Mouse (Mus musculus) thymus, postnatal 10 days (tissue): ENCODE measurements around the gene Cdk9.

Source experiments
- DNase-seq, 2 experiments: peaks; one replicate each; pipeline ENCODE4 v3.0.0; 2021; ENCODE audit warnings: low spot score in 2 of 2

Cdk9 gene

DNA sequence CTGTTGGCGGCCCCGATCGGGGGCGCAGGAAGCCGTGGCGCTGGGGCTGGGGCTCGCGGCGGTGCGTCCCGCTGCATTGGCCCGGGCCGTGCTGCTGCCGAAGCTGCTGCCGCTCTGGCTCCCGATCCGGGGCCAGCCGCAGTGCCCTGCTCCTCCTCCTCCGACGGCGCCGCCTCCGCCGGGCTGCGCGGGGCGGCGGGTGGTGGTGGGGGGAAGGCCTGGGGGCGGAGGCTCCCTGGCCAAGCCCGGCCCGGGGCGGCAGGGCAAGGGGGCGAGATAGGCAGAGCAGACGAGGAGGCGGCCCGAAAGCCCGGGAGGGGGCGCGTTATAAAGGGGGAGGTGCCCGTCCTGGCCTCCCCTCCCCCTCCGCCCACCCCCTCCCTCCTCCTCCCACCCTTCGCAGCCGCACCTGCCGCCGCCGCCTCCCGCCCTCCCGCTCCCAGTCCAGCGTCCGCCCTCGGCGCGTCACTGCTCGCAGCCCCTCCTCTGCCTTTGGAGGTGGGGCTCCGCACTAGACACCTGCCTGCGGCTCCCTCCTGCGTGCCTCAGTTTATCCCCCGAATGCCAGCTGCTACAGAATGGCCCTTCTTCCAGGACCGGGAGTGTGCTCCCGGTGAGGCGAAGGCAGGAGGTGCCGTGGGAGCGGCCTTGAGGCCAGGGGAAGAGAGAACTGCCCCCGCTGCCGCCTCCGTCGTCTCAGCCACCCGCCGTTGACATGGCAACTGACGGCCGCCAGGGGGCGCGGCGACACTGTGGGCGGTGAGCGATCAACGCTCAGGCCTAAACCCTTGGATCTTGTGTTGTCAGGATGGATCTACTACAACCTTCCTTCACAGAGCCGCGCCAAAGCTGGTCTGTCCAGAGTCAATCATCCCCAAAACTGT is at the start of gene Cdk9:
Gene Cdk9 (minus strand): TSS at position 143 of the 884 bp plus-strand sequence.
- DNase-seq, result peak; percentile 94 to 95

DNA sequence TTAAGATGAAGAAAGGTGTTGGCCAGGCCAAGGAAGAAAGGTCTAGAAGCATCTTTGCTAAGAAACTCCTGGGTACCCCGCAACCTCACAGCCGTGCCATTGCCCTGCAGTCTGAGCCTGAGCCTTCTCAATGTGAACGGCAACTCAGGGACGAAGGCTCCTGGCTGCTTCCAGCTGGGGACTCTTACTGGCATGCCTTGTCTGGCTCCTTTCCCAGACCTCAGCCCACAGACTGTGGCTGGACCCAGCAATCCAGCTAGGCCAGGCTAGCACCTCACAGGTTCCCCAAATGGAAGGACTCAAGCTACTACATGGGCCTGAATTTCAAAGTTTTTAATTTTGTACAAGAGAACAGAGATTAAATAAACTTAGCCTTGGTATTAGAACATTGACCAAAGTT is 49.0 kb upstream of the Cdk9 start:
- no peak for DNase-seq

DNA sequence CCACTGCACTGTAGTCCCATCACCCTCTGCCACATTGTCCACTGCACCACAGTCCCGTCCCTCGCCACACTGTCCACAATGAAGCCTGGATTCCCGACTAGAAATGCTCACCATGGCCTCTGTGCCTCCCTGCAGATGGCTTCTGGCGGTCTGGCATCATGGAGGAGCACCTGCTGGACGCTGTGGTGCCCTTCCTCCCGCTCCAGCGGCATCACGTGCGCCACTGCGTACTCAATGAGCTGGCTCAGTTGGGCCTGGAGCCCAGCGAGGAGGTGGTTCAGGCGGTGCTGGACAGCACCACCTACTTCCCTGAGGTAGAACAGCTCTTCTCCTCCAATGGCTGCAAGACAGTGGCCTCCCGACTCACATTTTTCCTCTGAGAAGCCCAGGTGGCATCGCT is 48.5 kb upstream of the Cdk9 start:
- no peak for DNase-seq

DNA sequence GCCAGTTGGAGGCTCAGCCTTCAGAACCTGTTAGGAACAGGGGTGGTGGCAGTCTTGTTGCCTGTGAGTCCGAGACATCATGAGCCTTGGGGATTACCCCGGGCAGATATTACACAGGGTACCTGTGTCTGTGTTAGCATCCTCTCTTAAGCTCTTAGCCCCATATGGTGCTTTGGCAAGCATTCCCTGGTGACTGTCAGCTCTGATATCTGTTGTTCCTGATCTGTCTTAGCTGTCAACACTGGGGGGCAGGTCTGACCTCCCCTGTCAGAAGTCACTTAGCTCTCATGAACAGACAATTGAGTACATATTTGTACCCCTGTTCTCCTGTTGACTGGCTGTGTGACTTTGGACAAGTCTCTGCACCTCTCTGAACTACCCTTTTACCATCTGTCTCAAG is 46.1 kb upstream of the Cdk9 start:
- DNase-seq, result no peak

DNA sequence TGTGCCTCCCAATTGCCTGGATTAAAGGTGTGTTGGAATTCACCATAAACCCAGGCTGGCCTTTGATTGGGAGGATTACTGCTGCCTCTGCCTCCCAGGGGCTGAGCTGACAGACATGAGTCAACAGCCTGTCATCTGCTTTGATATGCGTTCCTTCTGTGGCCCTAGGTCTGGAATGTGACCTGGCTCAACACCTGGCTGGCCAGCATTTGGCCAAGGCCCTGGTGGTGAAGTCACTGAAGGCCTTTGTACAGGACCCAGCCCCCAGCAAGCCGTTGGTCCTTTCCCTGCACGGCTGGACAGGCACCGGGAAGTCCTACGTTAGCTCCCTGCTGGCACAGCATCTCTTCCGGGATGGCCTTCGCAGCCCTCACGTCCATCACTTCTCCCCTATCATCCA is 45.6 kb upstream of the Cdk9 start:
- DNase-seq, result no peak

DNA sequence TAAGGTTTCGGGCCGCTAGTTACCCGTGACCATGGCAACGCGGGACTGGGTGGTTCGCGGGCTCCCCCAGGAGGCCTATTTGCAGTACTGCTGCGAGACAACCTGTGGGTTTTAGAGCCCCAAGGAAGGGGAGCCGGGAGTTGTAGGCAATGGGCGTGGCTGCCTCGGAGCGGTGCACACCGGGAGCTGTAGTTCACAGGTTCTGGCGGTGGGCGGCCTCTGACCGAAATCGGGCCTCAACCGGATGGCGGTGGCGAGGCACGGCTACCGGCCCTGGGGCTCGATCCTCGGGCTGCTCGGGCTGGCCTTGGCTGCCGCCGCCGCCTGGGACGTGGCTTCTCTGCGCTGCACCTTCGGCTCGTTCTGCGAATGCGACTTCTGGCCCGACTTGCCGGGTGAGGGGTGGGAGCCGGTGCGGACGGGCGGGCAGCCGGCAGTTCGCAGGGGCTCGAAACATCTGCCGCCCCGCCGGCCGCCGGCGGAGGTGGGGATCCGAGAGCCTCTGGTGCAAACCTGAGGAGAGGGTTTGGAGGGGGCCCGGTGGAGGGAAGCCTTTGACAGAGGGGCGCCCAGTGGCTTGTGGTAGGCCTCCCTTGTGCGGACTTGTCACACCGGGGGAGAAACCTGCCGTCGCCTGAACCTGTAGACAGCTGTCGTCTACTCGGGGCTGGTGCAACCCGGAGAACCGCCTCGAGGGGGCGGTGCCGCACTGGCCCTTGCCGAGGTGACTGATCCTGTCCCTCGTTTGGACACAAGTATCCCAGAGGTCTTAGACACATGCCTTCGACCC is 44.4 kb upstream of the Cdk9 start, which contains the start of gene Tor2a:
Gene Tor2a (plus strand): TSS at position 179 of the 790 bp plus-strand sequence.
- DNase-seq, result peak; percentile 98

DNA sequence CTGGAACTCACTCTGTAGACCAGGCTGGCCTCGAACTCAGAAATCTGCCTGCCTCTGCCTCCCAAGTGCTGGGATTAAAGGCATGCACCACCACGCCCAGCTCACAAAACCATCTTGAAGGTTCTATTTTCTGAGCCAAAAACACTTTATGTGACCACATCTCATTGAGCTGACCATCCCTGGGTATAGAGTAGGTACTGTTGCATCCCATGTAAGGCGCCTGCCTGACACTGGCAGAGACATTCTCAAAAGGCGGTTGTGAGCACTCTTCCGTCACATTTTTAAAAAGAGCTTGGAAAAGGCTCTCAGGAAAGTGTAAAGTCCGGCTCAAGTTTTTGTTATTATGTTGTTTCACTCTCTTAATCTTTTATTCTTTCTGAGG is 43.8 kb upstream of the Cdk9 start:
- DNase-seq, result no peak

DNA sequence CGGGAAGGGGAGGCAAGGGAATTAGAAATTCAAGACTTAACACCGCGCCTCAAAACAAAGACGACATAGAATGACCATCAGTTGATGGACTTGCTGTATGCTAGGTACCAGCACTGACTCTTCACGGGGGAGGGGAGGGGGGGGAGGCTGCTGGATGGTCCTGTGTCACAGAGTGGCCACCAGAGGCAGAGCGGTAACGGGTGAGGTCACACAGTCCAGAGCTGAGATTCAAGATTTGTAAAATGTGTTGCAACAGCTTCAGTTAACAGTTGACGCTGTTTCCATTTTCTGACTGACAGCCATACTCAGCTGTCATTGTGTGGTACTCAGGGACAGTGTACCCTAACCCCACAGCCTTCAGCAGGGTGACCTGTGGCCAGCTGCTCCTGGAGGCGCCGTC is 39.3 kb upstream of the Cdk9 start:
- DNase-seq, result no peak

DNA sequence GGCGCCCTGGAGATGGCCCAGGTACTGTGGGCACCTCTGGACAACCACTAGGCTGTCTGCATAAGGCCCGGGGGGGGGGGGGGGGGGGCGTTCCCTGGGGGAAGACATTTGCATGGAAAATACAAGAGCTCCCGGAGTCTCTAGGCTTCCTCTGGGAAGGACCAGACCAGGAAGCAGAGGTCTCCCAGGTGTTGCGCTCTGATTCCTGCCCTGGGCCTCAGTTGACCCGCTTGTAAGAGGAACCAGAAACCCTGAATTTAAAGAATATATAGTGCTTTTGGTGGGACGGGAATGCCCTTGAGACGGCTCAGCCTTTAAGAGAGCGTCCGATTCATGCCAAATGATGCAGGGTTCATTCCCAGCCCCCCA is 38.8 kb upstream of the Cdk9 start:
- DNase-seq, result no peak

DNA sequence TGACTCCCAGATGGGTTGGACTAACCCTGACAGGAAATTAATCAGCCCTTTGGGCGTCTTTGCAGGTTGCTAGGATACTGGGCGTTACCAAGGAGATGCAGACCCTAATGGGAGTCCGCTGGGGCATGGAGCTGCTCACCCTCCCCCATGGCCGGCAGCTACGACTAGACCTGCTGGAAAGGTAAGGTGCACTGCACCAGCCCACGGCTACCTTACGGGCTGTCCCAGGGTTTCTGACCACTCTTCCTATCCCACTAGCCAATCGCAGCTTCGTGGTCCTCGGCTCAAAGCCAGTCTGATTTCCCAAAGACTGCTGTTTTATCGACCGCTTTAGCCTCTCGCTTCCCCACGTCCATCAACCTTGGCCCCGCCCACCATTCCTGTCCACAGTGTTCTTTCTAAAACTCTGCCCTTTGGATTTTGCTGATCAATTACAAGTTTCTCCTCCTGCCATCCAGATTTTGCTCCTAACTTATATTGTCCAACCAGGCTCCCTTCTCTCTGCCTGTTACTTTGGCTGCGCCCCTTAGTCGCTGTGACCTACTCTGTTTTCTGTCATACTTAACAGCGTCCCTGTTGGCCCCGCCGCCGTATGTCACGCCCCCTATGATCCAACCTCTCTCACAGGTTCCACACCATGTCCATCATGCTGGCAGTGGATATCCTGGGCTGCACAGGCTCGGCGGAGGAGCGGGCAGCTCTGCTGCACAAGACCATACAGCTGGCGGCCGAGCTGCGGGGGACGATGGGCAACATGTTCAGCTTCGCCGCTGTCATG is 38.2 kb upstream of the Cdk9 start:
- DNase-seq, result no peak

DNA sequence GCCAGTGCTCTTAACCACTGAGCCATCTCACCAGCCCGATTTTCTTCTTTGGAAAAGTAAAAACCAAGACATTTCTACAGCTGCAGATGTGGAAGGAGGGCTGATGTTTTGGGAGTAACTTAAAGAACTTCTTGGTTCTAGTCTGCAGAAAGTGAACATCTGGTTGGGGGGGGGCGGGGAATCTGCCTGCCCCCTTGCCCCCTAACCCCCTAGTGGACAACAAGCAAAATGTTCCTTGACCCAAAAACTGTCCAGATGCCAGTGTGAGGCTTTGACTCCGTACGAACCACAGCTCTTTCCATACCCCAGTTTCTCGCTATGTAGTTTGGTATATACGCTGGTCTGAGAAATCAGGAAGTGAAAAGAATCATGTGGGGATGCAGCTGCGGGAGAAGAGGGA is 37.3 kb upstream of the Cdk9 start:
- DNase-seq, result no peak

DNA sequence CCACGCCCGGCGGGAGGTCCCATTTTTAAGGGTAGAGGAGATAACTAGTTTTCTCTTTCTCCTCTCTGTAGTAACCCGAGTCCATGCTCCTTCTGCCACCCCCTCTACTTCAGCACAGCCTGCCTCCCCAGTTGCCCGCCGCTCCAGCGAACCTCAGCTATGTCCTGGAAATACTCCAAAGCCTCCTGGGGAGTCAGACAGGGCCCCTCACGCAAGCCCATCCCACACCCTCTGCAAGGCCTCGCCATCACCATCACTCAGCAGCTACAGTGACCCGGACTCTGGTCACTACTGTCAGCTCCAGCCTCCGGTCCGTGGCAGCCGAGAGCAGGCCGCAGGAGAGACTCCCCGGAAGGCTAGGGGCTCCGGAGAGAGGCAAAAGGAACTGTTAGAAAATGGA is 36.2 kb upstream of the Cdk9 start:
- no peak for DNase-seq

DNA sequence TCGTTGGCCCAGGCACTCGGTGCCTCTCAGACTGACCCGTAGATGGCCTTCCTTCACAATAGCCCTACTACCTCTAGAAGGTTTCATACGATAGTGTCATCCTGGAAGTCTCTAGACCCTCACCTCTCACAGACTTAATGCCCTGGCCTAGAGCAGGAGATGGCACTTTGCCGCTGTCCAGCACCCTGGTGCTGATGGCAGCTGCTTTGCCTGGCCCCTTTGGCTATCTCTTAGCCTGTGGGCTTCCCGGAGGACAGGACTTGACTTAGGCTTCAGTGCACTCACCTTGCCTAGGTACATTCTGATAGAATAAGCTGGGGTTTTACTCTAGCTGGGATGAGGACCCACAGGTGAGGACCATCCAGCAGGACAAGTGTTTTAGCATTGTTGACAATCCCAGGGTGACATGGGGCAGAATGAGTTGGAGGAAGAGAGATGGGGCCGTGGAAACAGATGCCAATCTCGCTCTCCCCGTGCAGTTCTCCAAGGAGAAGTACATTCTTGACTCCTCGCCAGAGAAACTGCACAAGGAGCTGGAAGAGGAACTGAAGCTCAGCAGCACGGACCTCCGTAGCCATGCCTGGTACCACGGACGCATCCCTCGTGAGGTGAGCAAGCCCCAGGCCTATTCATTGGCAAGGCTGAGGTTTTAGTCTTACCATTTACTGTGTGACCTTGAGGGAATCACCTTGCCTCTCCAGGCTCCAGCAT is 31.6 kb upstream of the Cdk9 start:
- no peak for DNase-seq

DNA sequence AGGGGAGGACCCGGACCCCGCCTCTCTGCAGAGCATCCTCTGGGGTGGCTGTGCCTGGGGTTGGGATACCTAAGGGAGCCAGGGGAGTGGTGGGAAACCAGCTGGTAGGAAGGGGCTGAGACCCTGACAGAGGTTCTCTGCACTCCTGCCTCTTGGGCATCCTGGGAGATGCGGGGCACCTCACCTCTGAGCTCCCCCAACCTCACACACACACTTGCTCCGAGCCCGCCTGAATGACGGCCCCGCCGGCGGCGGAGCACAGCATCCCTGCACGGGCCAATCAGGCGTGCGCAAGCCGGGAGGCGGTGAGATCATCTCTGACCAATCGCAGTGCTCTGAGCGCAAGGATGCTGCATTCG is 29.3 kb upstream of the Cdk9 start:
- DNase-seq, result no peak

DNA sequence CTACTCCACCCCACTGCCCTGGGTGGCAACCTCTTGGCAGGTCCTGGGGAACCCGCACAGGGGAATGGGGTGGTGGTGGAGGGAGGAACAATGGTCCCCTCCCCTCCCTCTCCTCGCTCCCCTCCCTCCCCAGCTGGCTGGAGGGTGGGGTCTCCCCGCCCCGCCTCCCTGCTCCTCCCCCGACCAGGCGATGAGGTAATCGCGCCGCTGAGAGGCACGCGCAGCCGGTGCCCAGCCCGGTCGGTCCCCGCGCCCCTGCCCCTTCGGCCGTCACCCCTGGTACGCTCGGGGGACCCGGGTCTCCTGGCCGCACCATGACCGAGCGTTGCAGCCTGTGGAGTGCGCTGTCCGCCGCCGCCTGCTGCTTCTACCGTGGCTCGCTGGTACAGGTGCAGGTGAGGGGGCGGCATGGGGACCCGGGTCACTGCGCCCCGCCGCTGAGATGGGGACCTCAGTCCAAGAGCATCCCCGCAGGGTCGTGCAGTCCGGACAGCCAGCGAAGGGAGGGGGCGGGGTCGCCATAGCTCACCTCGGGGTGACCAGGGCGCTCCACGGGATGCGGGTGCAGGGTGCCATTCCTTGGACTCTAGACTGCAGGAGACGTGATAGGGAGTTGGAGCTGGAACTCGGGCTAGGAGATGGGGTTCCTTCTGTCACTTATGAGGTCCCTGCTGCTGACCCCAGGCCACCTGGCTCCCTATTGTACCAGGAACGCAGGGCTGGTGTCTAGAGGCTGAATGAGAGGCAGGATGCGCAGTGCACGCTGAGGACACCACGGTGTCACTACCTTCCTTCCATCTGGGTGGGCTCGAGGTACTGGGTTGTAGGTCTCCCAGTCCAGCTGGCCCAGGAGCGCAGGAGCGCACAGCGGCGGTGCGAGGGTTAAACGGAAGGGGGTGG is 28.6 kb upstream of the Cdk9 start:
- no peak for DNase-seq

DNA sequence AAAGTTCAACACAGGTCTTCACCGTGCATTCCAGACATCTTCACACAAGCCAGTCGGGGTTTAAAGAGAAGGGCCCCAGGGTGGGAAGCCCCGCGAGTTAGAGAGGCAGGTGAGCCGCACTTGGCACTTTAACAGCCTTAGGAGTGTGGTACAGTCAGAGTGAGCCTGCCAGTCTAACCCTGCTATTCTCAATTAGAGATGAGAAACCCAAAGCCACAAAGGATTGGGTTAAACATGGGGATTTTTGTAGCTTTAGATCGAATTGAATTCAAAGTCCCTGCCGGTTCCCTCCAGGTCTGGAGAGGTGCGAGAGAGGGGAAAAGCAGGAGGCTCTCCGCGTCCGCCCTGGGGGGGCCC is 28.0 kb upstream of the Cdk9 start, which contains the start of gene 6330409D20Rik:
Gene 6330409D20Rik (minus strand): TSS at position 101 of the 357 bp plus-strand sequence.
- no peak for DNase-seq

DNA sequence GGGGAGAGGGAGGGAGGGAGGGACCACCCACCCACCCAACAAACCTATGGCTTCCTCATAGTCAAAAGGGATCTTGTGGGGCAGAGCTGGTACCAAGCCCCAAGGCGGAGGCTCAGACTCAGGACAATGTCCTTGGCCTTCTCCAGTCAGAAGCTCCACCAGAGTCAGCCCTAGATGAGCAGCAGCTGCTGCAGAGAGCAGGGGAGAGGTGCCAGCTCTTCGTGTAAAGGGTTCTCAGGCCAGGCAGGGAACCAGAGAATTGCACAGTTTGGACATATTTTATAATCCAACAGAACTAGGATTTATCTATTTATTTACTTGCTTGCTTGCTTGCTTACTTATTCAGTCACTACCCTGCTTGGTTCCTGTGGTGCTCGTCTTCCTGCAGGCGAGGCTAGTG is 26.4 kb upstream of the Cdk9 start:
- no peak for DNase-seq

DNA sequence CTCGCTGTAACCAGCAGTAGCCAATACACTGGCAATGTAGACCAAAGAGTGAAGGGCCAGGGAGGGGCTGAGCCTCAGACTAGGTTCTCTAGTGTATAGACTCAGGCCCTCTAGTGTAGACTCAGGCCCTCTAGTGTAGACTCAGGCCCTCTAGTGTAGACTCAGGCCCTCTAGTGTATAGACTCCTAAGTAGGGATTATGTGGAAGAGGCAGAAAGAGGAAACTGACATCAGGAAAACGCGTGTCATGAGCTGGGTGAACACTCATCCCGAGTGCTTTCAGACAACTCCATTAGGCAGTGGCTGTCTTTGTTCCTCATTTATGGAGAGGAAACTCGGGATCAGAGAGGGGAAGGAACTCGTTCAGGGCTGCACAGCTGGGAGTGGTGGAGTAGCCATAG is 24.1 kb upstream of the Cdk9 start:
- DNase-seq, result no peak

DNA sequence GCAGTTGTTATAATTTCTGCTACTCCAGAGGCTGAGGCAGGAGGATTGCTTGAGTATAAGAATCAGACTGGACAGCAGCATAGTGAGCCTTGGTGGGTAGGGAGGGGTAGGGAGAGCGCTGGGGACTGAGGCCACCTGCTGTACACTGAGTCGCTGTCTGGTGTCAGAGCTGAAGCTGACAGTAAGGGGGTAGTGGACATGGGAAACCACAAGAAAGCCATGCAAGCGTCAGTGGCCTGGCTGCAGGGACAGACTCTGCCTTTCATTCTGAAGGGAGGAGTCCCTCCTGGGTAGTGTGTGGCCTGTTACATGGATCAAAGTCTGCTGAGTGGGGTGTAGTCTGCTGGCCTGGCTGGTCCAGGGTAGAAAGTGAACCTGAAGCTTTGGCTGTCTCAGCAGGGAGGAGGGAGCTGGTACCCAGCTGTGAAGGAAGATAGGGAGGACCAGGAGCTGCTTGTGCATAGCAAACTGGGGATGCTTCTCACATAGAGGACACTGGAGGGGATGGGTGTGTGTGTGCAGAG is 23.5 kb upstream of the Cdk9 start:
- no peak for DNase-seq

DNA sequence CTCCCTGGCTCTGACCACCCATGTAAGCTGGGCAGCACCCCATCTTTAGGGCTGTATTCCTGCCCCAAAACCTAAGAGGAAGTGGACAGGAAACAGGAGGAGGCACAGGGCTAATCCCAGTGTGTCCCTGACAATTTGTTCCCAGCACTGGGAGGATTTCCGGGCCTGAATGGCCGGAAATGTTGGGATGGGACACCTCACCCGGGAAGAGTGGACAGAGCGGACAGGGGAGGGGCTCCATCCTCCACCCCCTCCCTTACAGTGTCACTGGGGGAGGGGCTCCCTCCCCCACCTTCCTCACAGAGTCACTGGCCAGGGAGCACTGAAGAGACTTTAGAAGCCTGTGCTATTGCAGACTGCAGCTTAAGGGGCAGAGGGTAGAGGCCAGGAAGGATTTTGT is 22.1 kb upstream of the Cdk9 start:
- DNase-seq, result no peak

DNA sequence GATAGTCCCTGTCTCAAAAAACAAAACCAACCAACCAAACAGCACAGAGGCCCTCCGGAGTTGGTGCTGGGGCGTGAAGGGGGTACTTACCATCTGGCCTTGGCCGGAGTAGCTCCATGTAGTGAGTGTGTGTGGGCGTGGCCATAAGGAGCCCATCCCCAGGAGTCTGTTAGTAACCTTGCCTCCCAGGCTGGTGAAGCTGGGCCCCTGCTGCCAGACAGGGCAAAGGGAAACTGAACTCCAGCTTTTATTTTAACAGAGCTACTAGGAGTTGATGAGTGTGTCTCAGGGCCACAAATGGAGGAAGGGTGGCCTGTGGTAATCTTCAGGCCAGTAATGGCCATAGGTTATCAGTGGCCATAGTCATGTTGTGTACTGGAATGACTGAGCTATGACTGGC is 21.6 kb upstream of the Cdk9 start:
- DNase-seq, result no peak
